In the genomic region with DNA sequence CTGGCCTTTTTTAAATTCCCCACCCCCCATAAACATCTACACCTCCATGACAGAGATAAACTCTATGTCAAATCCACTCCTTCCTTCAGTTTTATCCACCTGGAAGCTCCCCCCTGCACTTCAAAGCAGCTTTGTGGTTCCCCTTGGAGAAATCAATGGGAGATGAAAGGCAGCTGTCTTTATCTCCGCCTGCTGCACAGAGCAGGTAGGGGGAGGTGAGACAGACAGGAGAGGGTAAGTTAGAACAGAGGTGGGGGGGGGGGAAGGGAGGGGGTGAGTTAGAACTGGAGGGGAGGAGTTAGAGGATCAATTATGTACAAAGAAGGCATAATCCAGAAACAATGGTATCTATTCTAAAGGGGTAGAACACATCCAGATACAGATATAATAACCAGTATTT, we compare ENCODE assay signal across 25 mouse cellular contexts.
A peak's percentile ranks its signal among the peaks of the same experiment; 100 is the strongest.
DNase-seq lines count a peak whose midpoint lies in the region; ATAC-seq and TF ChIP-seq lines count a peak whose summit lies in the region.
"Had no signal": no experiment of that assay in that cellular context is flagged by ENCODE, and none has a peak within 500 bp of the region (broad histone marks: within the 10 kb centered on the region; RNA-seq: fewer than 3 reads in every experiment).

No protein-coding gene starts in this region.

- H3K4me2 ChIP-seq in liver, embryonic 12.5 days, result no peak overlapping the region
- no peak overlapping the region for H3K4me2 ChIP-seq in midbrain, embryonic 14.5 days (ENCODE audit: low read length)
- no peak overlapping the region for H3K4me2 ChIP-seq in midbrain, postnatal 0 days (ENCODE audit: low read depth, low read length, poor library complexity, severe bottlenecking)
- H3K4me2 ChIP-seq: hindbrain, embryonic 15.5 days had no signal

- TF ChIP-seq EP300 in heart, adult 2 months (IDR thresholded peaks at IDR 0.05; ENCODE audit: insufficient read depth, low read depth, low read length), result no peak

- TF ChIP-seq POLR2A in heart, adult 2 months (IDR thresholded peaks at IDR 0.05; ENCODE audit: insufficient read depth, low read depth, low read length), result no peak

- TF ChIP-seq CTCF in heart, adult 2 months (IDR thresholded peaks at IDR 0.05), result no peak
- TF ChIP-seq CTCF in midbrain, postnatal 0 days (IDR thresholded peaks at IDR 0.05), result no peak

- intact Hi-C loops in heart, adult 2 months (cut with DNase I), result no loop called here

- 0 out of 2 replicates have a peak, but pooled peaks have one; percentile 27 for ATAC-seq in liver, embryonic 12.5 days
- ATAC-seq in midbrain, embryonic 14.5 days (ENCODE audit: low FRiP score, low TSS enrichment), result peak; percentile 48
- ATAC-seq in midbrain, postnatal 0 days (ENCODE audit: low FRiP score), result peak; percentile 20; the same call in 1 of the 2 replicates
- ATAC-seq: inflammation-experienced regulatory T-cells, adult 6 months had no signal

- H3K4me3 ChIP-seq in heart, adult 2 months, result no peak overlapping the region
- no peak overlapping the region for H3K4me3 ChIP-seq in liver, embryonic 12.5 days
- H3K4me3 ChIP-seq in midbrain, embryonic 14.5 days (replicated peaks; ENCODE audit: low read depth, low read length), result no peak overlapping the region
- no peak overlapping the region for H3K4me3 ChIP-seq in midbrain, postnatal 0 days (ENCODE audit: low read depth, low read length)
- H3K4me3 ChIP-seq: gastrocnemius, adult 2 months; hindbrain, embryonic 15.5 days; megakaryocyte, embryonic 14.5 days had no signal

- H3K9me3 ChIP-seq in liver, embryonic 12.5 days (replicated peaks), result no peaks in the 10 kb centered on the region
- H3K9me3 ChIP-seq in midbrain, embryonic 14.5 days (ENCODE audit: control insufficient read depth, low read length), result no peaks in the 10 kb centered on the region
- H3K9me3 ChIP-seq in midbrain, postnatal 0 days (ENCODE audit: low read length), result no peaks in the 10 kb centered on the region
- H3K9me3 ChIP-seq: hindbrain, embryonic 15.5 days; megakaryocyte, embryonic 14.5 days had no signal

- no peaks in the 10 kb centered on the region for H3K4me1 ChIP-seq in heart, adult 2 months (ENCODE audit: control insufficient read depth, insufficient read depth, low read length)
- no peaks in the 10 kb centered on the region for H3K4me1 ChIP-seq in liver, embryonic 12.5 days
- H3K4me1 ChIP-seq in midbrain, embryonic 14.5 days (ENCODE audit: control insufficient read depth, insufficient read depth, low read length), result no peaks in the 10 kb centered on the region; the same call in 1 of the 2 replicates
- no peaks in the 10 kb centered on the region for H3K4me1 ChIP-seq in midbrain, postnatal 0 days (ENCODE audit: insufficient read depth, low read length)

- no peak overlapping the region for H3K27ac ChIP-seq in heart, adult 2 months
- H3K27ac ChIP-seq in liver, embryonic 12.5 days, result no peak overlapping the region
- H3K27ac ChIP-seq in midbrain, embryonic 14.5 days (replicated peaks; ENCODE audit: low read depth, low read length), result no peak overlapping the region
- H3K27ac ChIP-seq in midbrain, postnatal 0 days (ENCODE audit: low read depth, low read length), result no peak overlapping the region
- H3K27ac ChIP-seq: gastrocnemius, adult 2 months; hindbrain, embryonic 15.5 days; stomach, postnatal 0 days had no signal

- DNase-seq in heart, adult 11 months, result peak; percentile 28
- DNase-seq in heart, adult 2 months, result no peak
- DNase-seq in liver, result no peak
- peak; percentile 50 for DNase-seq in midbrain, embryonic 14.5 days
- no peak for DNase-seq in midbrain, postnatal 0 days (ENCODE audit: low spot score)
- no peak for DNase-seq in right cerebral cortex, postnatal 36 days (ENCODE audit: low spot score in 2 of 2)
- DNase-seq: adrenal gland, postnatal 25 days; B cell, adult 2 months; cerebellum, adult 8-10 months; cerebellum, postnatal 25 days; gastrocnemius, adult 2 months; gastrocnemius, postnatal 36 days; kidney, adult 11 months; kidney, postnatal 14 days; lung, adult 18-20 months; lung, postnatal 4 days; right cerebral cortex, adult 18-20 months; right cerebral cortex, postnatal 4 days; thymus, adult 18-20 months; thymus, postnatal 25 days had no signal

- no peaks in the 10 kb centered on the region for H3K36me3 ChIP-seq in heart, adult 2 months (ENCODE audit: control insufficient read depth, insufficient read depth, low read length)
- no peaks in the 10 kb centered on the region for H3K36me3 ChIP-seq in liver, embryonic 12.5 days
- H3K36me3 ChIP-seq in midbrain, embryonic 14.5 days (ENCODE audit: control insufficient read depth, insufficient read depth, low read length), result no peaks in the 10 kb centered on the region
- no peaks in the 10 kb centered on the region for H3K36me3 ChIP-seq in midbrain, postnatal 0 days (ENCODE audit: insufficient read depth, low read length)
- H3K36me3 ChIP-seq: hindbrain, embryonic 15.5 days had no signal

- no peaks in the 10 kb centered on the region for H3K79me2 ChIP-seq in heart, adult 2 months (replicated peaks; ENCODE audit: control insufficient read depth, insufficient read depth, low read length)

- WGBS in heart, adult 2 months, result 81% methylated on average over 1 of the region's 1 CpGs
- WGBS in liver, embryonic 12.5 days (ENCODE audit: insufficient replicate concordance), result 55% methylated on average over 1 of the region's 1 CpGs
- 43% methylated on average over 1 of the region's 1 CpGs for WGBS in midbrain, embryonic 14.5 days
- WGBS in midbrain, postnatal 0 days, result 63% methylated on average over 1 of the region's 1 CpGs

- no peaks in the 10 kb centered on the region for H3K27me3 ChIP-seq in heart, adult 2 months (ENCODE audit: control insufficient read depth, insufficient read depth, low read length)
- H3K27me3 ChIP-seq in liver, embryonic 12.5 days (replicated peaks), result 0 out of 2 replicates have a peak, but pooled peaks cover 3% of the 10 kb centered on the region
- no peaks in the 10 kb centered on the region for H3K27me3 ChIP-seq in midbrain, embryonic 14.5 days (ENCODE audit: control insufficient read depth, insufficient read depth, low read length)
- no peaks in the 10 kb centered on the region for H3K27me3 ChIP-seq in midbrain, postnatal 0 days (ENCODE audit: insufficient read depth, low read length)
- H3K27me3 ChIP-seq: hindbrain, embryonic 15.5 days had no signal

- H3K9ac ChIP-seq in heart, adult 2 months (ENCODE audit: low read depth, low read length), result no peak overlapping the region
- no peak overlapping the region for H3K9ac ChIP-seq in liver, embryonic 12.5 days
- H3K9ac ChIP-seq in midbrain, embryonic 14.5 days (replicated peaks; ENCODE audit: low read length), result no peak overlapping the region
- no peak overlapping the region for H3K9ac ChIP-seq in midbrain, postnatal 0 days (replicated peaks; ENCODE audit: low read length, poor library complexity, severe bottlenecking)
- H3K9ac ChIP-seq: hindbrain, embryonic 15.5 days had no signal

Comparison
In these comparisons a context has a peak if more than half of its experiments do, and no peak if none do; other contexts are left out.
1. DNase-seq: peak in heart, adult 11 months (single experiment) and midbrain, embryonic 14.5 days (single experiment); none in heart, adult 2 months (0 of 2), liver (single experiment), midbrain, postnatal 0 days (single experiment) and right cerebral cortex, postnatal 36 days (0 of 2).
2. Peak in every context shown above with its lines, with median percentiles within 50 percentile points of each other: ATAC-seq.